Mouse (Mus musculus): ENCODE data around the gene Gga2. TPM values are rescaled to one million over a fixed set of nuclear protein-coding genes. Genes with fewer than 3 reads are reported as not detected.

Gene Gga2
- polyA plus RNA-seq, 1 experiment from 2014 or later, result 121 TPM

DNA sequence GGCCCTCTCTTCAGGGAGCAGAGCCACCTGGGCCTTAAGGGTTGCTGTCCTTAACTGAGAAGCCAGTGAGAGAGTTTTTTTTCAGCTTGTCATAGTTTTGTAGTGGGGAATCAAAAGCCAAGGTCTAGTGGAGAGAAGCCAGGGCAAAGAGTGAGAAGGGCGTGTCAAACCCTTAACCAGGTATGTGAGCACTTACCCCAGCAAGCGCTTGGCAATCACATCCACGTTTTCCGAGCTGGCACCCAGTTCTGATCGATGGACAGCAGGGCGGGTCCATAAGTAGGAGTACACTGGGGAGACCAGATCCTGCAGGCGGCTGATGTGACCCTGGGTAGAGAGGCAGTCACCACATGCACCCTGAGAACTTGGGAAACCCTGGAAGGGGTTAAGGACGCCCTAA is 23.1 kb upstream of the Gga2 start:
- H3K27me3 ChIP-seq (replicated peaks), result no peaks in the 10 kb centered on the region
- 77% methylated on average over 8 of the region's 8 CpGs for WGBS
- ATAC-seq, result peak; percentile 48
- 0 out of 2 replicates have a peak, but pooled peaks cover 5% of the 10 kb centered on the region for H3K4me1 ChIP-seq (replicated peaks)
- H3K27ac ChIP-seq, result no peak overlapping the region
- no peaks in the 10 kb centered on the region for H3K9me3 ChIP-seq
- no peak overlapping the region for H3K9ac ChIP-seq
- H3K36me3 ChIP-seq, result peaks cover 13% of the 10 kb centered on the region
- H3K4me3 ChIP-seq (replicated peaks), result no peak overlapping the region
- H3K4me2 ChIP-seq (replicated peaks), result no peak overlapping the region

GRCm38 (mm10) chr7:122034348-122034747 is 13.3 kb upstream of the Gga2 start:
- WGBS, result 38% methylated on average over 2 of the region's 2 CpGs
- no peaks in the 10 kb centered on the region for H3K9me3 ChIP-seq

GRCm38 (mm10) chr7:122033371-122033770 is 12.3 kb upstream of the Gga2 start:
- no peaks in the 10 kb centered on the region for H3K4me1 ChIP-seq (replicated peaks)
- no peak overlapping the region for H3K27ac ChIP-seq
- H3K9me3 ChIP-seq, result no peaks in the 10 kb centered on the region
- no peak overlapping the region for H3K9ac ChIP-seq
- no peak for ATAC-seq
- no peak overlapping the region for H3K4me2 ChIP-seq (replicated peaks)
- H3K4me3 ChIP-seq (replicated peaks), result no peak overlapping the region
- no peaks in the 10 kb centered on the region for H3K27me3 ChIP-seq (replicated peaks)
- no peaks in the 10 kb centered on the region for H3K36me3 ChIP-seq
- WGBS, result 63% methylated on average over 3 of the region's 3 CpGs

More at GRCm38 (mm10) chr7:122034348-122034747, 13.3 kb upstream of the Gga2 start:
- Histone ChIP-seq H3K27me3 (replicated peaks) (no peaks in the 10 kb centered on the region), H3K4me3 (replicated peaks) (no peak overlapping the region), H3K4me2 (replicated peaks) (no peak overlapping the region), H3K9ac (no peak overlapping the region), H3K4me1 (replicated peaks) (no peaks in the 10 kb centered on the region), H3K36me3 (no peaks in the 10 kb centered on the region), H3K27ac (no peak overlapping the region)
- no peak for ATAC-seq

GRCm38 (mm10) chr7:122022131-122022530 is 1.1 kb upstream of the Gga2 start:
- Histone ChIP-seq H3K27me3 (replicated peaks) (no peaks in the 10 kb centered on the region), H3K9ac (no peak overlapping the region), H3K27ac (no peak overlapping the region), H3K4me3 (replicated peaks) (no peak overlapping the region), H3K9me3 (no peaks in the 10 kb centered on the region), H3K4me2 (replicated peaks) (no peak overlapping the region), H3K4me1 (replicated peaks) (peaks cover 23% of the 10 kb centered on the region), H3K36me3 (no peaks in the 10 kb centered on the region)
- 90% methylated on average over 2 of the region's 2 CpGs for WGBS
- no peak for ATAC-seq

GRCm38 (mm10) chr7:122020273-122020666 is 752 bp downstream of the Gga2 start:
- Histone ChIP-seq H3K9me3 (no peaks in the 10 kb centered on the region), H3K27me3 (replicated peaks) (no peaks in the 10 kb centered on the region), H3K36me3 (no peaks in the 10 kb centered on the region), H3K4me1 (replicated peaks) (peaks cover 30% of the 10 kb centered on the region), H3K9ac (peak overlapping the region; percentile 76), H3K4me2 (replicated peaks) (peak overlapping the region; percentile 77), H3K4me3 (replicated peaks) (peak overlapping the region; percentile 85), H3K27ac (peak overlapping the region; percentile 87)
- peak; percentile 20 for ATAC-seq
- WGBS, result under 1% methylated on average over 6 of the region's 6 CpGs

GRCm38 (mm10) chr7:122018978-122019377 is 2.0 kb downstream of the Gga2 start:
- no peak for ATAC-seq
- H3K9ac ChIP-seq, result no peak overlapping the region
- no peaks in the 10 kb centered on the region for H3K9me3 ChIP-seq
- WGBS, result 79% methylated on average over 7 of the region's 7 CpGs
- no peaks in the 10 kb centered on the region for H3K27me3 ChIP-seq (replicated peaks)
- H3K4me3 ChIP-seq (replicated peaks), result 0 out of 2 replicates have a peak overlapping the region, but pooled peaks have one; percentile 3
- no peaks in the 10 kb centered on the region for H3K36me3 ChIP-seq
- no peak overlapping the region for H3K27ac ChIP-seq
- peaks cover 38% of the 10 kb centered on the region for H3K4me1 ChIP-seq (replicated peaks)
- H3K4me2 ChIP-seq (replicated peaks), result peak overlapping the region; percentile 77

- Histone ChIP-seq H3K9me3 (no peaks in the 10 kb centered on the region), H3K36me3 (no peaks in the 10 kb centered on the region), H3K4me2 (replicated peaks) (peak overlapping the region; percentile 77), H3K9ac (no peak overlapping the region), H3K4me3 (replicated peaks) (0 out of 2 replicates have a peak overlapping the region, but pooled peaks have one; percentile 3), H3K27ac (0 out of 2 replicates have a peak overlapping the region, but pooled peaks have one; percentile 32), H3K4me1 (replicated peaks) (peaks cover 38% of the 10 kb centered on the region), H3K27me3 (replicated peaks) (no peaks in the 10 kb centered on the region)
- no peak for ATAC-seq
- WGBS, result 47% methylated on average over 3 of the region's 3 CpGs
These were observed 2.8 kb downstream of the Gga2 start for GRCm38 (mm10) chr7:122018247-122018646.

GRCm38 (mm10) chr7:122015734-122016133 is 5.3 kb downstream of the Gga2 start:
- Histone ChIP-seq H3K9me3 (no peaks in the 10 kb centered on the region), H3K4me3 (replicated peaks) (no peak overlapping the region), H3K4me1 (replicated peaks) (peaks cover 38% of the 10 kb centered on the region), H3K36me3 (peaks cover 14% of the 10 kb centered on the region), H3K9ac (no peak overlapping the region), H3K27me3 (replicated peaks) (no peaks in the 10 kb centered on the region), H3K4me2 (replicated peaks) (peak overlapping the region; percentile 22), H3K27ac (peak overlapping the region; percentile 68)
- WGBS, result 35% methylated on average over 10 of the region's 10 CpGs
- ATAC-seq, result no peak

DNA sequence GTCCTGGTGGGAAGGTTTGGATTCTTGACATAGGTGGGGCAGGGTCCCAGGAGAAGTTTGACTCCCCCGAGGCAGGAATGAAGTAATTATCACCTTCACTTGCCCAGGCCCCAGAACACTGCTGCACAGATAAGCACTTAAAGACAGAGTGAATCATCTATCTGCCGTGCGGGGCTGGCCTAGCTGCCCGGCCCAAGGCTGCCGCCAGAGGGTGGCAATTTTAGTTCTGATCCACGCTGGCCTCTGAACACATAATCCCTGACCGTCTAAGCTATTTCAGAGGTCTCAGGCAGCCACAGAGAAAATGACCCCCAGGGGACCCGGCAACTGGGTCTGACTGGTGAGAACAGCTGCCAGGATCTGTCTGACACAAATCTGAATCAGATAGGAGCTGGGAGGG is 5.9 kb downstream of the Gga2 start:
- Histone ChIP-seq H3K4me1 (replicated peaks) (peaks cover 36% of the 10 kb centered on the region), H3K36me3 (peaks cover 20% of the 10 kb centered on the region), H3K4me2 (replicated peaks) (peak overlapping the region; percentile 22), H3K27me3 (replicated peaks) (no peaks in the 10 kb centered on the region), H3K4me3 (replicated peaks) (no peak overlapping the region), H3K27ac (peak overlapping the region; percentile 68), H3K9me3 (no peaks in the 10 kb centered on the region), H3K9ac (no peak overlapping the region; the same call in 1 of the 2 replicates)
- 26% methylated on average over 8 of the region's 8 CpGs for WGBS
- peak; percentile 54; the same call in 1 of the 2 replicates for ATAC-seq

DNA sequence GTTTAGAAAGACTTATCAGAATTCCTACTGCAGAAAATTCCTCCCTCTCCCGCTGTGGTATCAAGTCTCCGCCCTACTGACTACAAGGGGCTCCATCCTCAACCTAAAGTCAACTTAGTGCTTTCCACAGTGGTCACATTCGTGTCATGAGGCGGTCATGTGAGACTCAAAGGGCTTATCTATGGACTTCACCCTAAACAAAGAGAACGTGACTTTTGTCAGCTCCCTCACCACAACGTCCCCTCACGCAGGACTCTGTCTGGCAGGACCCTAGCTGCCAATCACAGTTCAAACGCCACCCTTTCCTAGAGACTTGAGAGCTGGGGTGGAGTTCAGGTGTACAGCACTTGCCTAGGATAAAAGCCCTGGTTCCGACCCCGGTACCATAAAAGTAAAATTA is 8.1 kb downstream of the Gga2 start:
- peak; percentile 79 for ATAC-seq
- H3K4me3 ChIP-seq (replicated peaks), result no peak overlapping the region
- peaks cover 17% of the 10 kb centered on the region for H3K4me1 ChIP-seq (replicated peaks)
- no peak overlapping the region for H3K9ac ChIP-seq
- peaks cover 31% of the 10 kb centered on the region for H3K36me3 ChIP-seq
- H3K27ac ChIP-seq, result no peak overlapping the region
- H3K9me3 ChIP-seq, result no peaks in the 10 kb centered on the region
- no peak overlapping the region for H3K4me2 ChIP-seq (replicated peaks)
- 73% methylated on average over 10 of the region's 10 CpGs for WGBS
- H3K27me3 ChIP-seq (replicated peaks), result no peaks in the 10 kb centered on the region

DNA sequence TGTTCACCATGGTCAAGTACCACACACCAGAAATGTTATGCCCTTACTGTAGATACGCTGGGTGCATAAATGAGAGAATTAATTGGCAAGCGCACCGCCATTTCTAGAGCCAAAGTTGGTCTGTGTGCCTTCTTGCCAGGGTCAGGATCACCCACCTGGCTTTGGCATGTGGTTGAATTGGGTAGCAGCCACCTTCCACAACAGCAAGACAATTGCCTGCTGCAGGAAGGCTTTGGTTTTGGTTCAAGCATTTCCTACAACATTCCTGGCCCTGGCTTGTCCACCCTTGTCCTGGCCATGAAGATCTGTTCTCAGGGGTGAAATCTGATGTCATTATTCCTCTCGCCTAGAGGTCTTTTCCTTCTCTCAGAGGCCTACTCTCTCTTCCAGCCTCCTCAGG is 8.7 kb downstream of the Gga2 start:
- Histone ChIP-seq H3K27ac (no peak overlapping the region; the same call in 1 of the 2 replicates), H3K36me3 (peaks cover 34% of the 10 kb centered on the region), H3K9me3 (no peaks in the 10 kb centered on the region)

DNA sequence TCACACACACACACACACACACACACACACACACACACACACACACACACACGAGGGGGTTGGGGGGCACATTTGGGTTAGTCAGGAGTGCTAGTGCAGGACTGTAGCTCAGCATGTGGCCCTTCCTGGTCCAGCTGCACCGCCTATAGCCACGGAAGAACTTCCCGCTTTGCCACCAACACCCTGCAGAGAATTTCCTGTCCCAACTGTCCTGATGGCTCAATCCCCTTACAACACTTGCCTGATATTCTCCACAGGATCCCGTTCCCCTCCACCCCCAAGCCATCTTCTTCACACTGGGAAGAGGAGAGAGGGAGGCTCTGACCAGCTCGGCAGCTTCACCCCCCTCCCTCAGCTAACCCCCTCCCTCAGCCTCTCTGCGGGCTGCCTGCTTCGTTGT is 20.6 kb downstream of the Gga2 start:
- no peaks in the 10 kb centered on the region for H3K4me1 ChIP-seq (replicated peaks)
- H3K9me3 ChIP-seq, result no peaks in the 10 kb centered on the region
- H3K4me2 ChIP-seq (replicated peaks), result no peak overlapping the region
- H3K4me3 ChIP-seq (replicated peaks), result no peak overlapping the region
- H3K27ac ChIP-seq, result no peak overlapping the region
- H3K9ac ChIP-seq, result no peak overlapping the region
- peaks cover 52% of the 10 kb centered on the region for H3K36me3 ChIP-seq
- H3K27me3 ChIP-seq (replicated peaks), result no peaks in the 10 kb centered on the region
- WGBS, result 75% methylated on average over 7 of the region's 8 CpGs
- no peak for ATAC-seq

More for the DNA sequence above, 8.7 kb downstream of the Gga2 start:
- ATAC-seq, result no peak
- no peak overlapping the region for H3K4me2 ChIP-seq (replicated peaks)
- no peak overlapping the region for H3K4me3 ChIP-seq (replicated peaks)
- H3K9ac ChIP-seq, result no peak overlapping the region
- H3K4me1 ChIP-seq (replicated peaks), result peaks cover 16% of the 10 kb centered on the region
- no peaks in the 10 kb centered on the region for H3K27me3 ChIP-seq (replicated peaks)
- WGBS, result 91% methylated on average over 4 of the region's 4 CpGs

GRCm38 (mm10) chr7:121995961-121996360 is 25.1 kb downstream of the Gga2 start:
- no peak for ATAC-seq
- H3K9me3 ChIP-seq, result no peaks in the 10 kb centered on the region
- peaks cover 57% of the 10 kb centered on the region for H3K36me3 ChIP-seq
- H3K4me2 ChIP-seq (replicated peaks), result no peak overlapping the region
- H3K27ac ChIP-seq, result no peak overlapping the region
- WGBS, result 90% methylated on average over 5 of the region's 5 CpGs
- H3K27me3 ChIP-seq (replicated peaks), result no peaks in the 10 kb centered on the region
- H3K9ac ChIP-seq, result no peak overlapping the region
- no peaks in the 10 kb centered on the region for H3K4me1 ChIP-seq (replicated peaks)
- H3K4me3 ChIP-seq (replicated peaks), result no peak overlapping the region

Measured in intestine, embryonic 15.5 days (tissue).